Mouse (Mus musculus) megakaryocyte, adult 5-6 weeks (primary cell): ENCODE measurements around the gene Tex22. TPM values are rescaled to one million over a fixed set of nuclear protein-coding genes. Genes with fewer than 3 reads are reported as not detected.
A peak's percentile ranks its signal among the peaks of the same experiment; 100 is the strongest.

Experiments used
- ATAC-seq: 2 replicates; pipeline ENCODE4 v1.8.0; 2016; ENCODE audit warnings: mild to moderate bottlenecking, inconsistent platforms; ENCODE audit not compliant: poor library complexity, severe bottlenecking
- total RNA-seq, 2 experiments: library from RNA; stranded (forward) in 1 of 2; stranded (reverse) in 1 of 2; fragments of 153-499, 151-499 nt in 1 of 2; fragments of 221-1000, 200-1000 nt in 1 of 2; gene quantifications; 2 replicates each; pipeline versions ENCODE4 v1.2.3 to v1.2.4; 2015 to 2017

The Tex22 gene
- total RNA-seq, 2 experiments from 2014 or later = 0.88 TPM; not detected in 1

GRCm38 (mm10) chr12:113051628-113052403, 22.5 kb upstream of the Tex22 start:
- no peak for ATAC-seq

GRCm38 (mm10) chr12:113056089-113056488, 18.2 kb upstream of the Tex22 start:
- ATAC-seq = no peak

- no peak for ATAC-seq
These were observed 14.1 kb upstream of the Tex22 start for GRCm38 (mm10) chr12:113060178-113060577.

- no peak for ATAC-seq
These were observed 12.7 kb upstream of the Tex22 start for GRCm38 (mm10) chr12:113061606-113062005.

- ATAC-seq = no peak
These were observed 12.1 kb upstream of the Tex22 start for GRCm38 (mm10) chr12:113062201-113062600.

- ATAC-seq = no peak
These were observed 10.6 kb upstream of the Tex22 start for GRCm38 (mm10) chr12:113063700-113064099.

- ATAC-seq = no peak
These were observed 6.3 kb upstream of the Tex22 start for GRCm38 (mm10) chr12:113068002-113068401.

GRCm38 (mm10) chr12:113069389-113069788, 4.9 kb upstream of the Tex22 start:
- ATAC-seq = no peak

- no peak for ATAC-seq
These were observed 3.0 kb upstream of the Tex22 start for GRCm38 (mm10) chr12:113071321-113071720.

- ATAC-seq = no peak
These were observed 2.5 kb upstream of the Tex22 start for GRCm38 (mm10) chr12:113071827-113072226.

- no peak for ATAC-seq
These were observed 628 bp upstream of the Tex22 start for GRCm38 (mm10) chr12:113073420-113074328.

GRCm38 (mm10) chr12:113075063-113075454, 757 bp downstream of the Tex22 start:
- peak; percentile 92 for ATAC-seq

GRCm38 (mm10) chr12:113075486-113075885, 1.2 kb downstream of the Tex22 start:
- no peak; the same call in 1 of the 2 replicates for ATAC-seq

GRCm38 (mm10) chr12:113087276-113087675, 13.0 kb downstream of the Tex22 start:
- ATAC-seq = no peak

GRCm38 (mm10) chr12:113088026-113088425, 13.7 kb downstream of the Tex22 start:
- ATAC-seq = no peak

GRCm38 (mm10) chr12:113089107-113089506, 14.8 kb downstream of the Tex22 start:
- ATAC-seq = no peak

- ATAC-seq = no peak
These were observed 15.8 kb downstream of the Tex22 start for GRCm38 (mm10) chr12:113090053-113090452.

- no peak for ATAC-seq
These were observed 22.7 kb downstream of the Tex22 start for GRCm38 (mm10) chr12:113097040-113097439.

GRCm38 (mm10) chr12:113097749-113098281, 23.5 kb downstream of the Tex22 start, which contains the start of gene Mta1:
Mta1 (plus strand) TSS chr12:113098278.
- peak; percentile 71 for ATAC-seq

GRCm38 (mm10) chr12:113098530-113099151, 24.3 kb downstream of the Tex22 start:
- peak; percentile 12; the same call in 1 of the 2 replicates for ATAC-seq
